Mouse (Mus musculus) gastrocnemius, postnatal 10 days (tissue): Measurements from ENCODE around the gene Asl. TPM values are rescaled to one million over a fixed set of nuclear protein-coding genes. Genes with fewer than 3 reads are reported as not detected.
"Not testable (repeated sequence)": the region's sequence is repeated elsewhere in the genome, so short reads cannot be mapped to it uniquely, and the experiment has no call there.

Source experiments
- DNase-seq: peaks from one replicate; pipeline ENCODE4 v3.0.0; 2021; ENCODE audit warnings: mixed read lengths
- total RNA-seq, 2 experiments: library from RNA; stranded (reverse); gene quantifications; 2 replicates each; pipeline ENCODE4 v1.2.3; 2021

Asl gene
- total RNA-seq, 2 experiments from 2014 or later: 10.2 to 10.3 TPM

DNA sequence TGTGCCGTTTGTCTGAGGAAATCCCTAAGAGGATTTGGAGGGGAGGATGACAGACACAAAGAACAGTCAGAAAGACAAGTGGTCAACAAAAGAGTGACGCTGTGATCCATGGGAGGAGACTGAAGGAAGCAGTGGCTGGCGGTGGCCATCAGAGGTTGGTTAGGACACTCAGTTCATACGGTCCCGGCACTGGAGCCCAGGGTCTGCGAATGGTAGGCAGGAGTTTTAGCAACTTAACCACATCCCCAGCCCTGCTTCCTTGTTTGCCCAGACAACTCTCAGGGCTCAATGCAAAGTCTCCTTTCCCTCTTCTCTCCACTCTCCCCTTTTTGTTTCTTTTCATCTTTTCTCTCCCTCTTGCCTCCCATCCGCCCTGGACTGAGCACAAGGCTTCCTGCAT, 17.1 kb upstream of the Asl start:
- no peak for DNase-seq

DNA sequence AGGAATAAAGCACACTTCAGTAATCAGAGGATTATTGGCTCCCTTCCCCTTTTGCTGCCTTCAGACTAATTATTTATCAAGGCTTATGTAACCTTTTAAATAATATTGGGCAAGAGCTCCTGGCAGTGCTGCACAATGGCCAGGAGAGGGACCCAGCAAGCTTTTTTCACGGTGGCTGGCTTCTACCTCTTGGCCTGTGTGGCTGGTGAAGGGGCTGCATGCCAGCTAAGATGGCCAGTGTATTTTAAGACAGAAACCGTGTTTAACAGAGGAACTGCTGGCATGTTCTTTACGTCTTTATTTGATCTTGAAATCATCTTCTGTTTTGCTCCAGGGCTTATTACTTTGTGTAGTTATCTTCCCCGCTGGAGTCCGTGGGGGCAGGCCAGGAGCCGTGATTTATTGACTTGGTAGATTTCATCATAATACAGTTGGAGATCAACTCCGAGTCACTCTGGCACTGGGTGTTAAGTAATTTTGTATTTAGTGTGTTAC, 15.2 kb upstream of the Asl start:
- DNase-seq: peak; percentile 67

DNA sequence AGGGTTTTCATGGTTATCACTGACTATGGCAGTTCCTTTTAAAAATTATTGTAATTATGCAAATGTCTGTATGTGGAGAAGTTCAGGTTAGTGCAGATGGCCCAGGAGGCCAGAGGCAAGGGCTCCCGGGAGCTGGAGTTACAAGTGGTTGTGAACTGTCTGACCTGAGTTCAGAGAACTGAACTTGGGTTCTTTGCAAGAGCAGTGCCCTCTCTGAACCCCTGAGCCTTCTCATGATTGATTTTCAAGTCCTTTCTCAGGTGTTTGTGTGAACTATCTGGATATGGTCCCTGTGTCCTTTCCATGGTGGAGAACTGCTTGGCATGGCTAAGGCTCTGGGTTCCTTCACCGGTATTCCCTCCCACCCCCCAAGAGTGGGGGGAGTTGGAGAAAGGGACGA, 14.7 kb upstream of the Asl start:
- DNase-seq: no peak

DNA sequence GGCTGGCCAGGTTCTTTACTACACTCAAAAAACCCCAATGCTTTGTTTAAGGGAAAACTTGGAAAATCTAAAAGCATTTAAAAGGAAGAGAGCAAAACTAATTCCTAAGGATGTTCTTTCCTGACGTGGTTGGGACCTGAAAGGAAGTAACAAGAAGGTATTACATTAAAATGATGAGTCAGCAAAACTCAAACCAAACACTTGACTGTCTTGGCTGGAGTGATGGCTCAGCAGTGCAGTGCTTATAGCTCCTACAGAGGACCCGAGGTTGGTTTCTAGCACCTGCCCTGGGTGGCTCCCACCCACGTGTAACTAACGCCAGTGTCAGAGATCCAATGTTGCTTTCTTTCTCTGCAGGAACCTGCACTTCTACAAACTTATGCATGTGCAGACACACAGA, 12.2 kb upstream of the Asl start:
- no peak for DNase-seq

GRCm38 (mm10) chr5:130040797-130041196, 11.8 kb upstream of the Asl start:
- DNase-seq: no peak

DNA sequence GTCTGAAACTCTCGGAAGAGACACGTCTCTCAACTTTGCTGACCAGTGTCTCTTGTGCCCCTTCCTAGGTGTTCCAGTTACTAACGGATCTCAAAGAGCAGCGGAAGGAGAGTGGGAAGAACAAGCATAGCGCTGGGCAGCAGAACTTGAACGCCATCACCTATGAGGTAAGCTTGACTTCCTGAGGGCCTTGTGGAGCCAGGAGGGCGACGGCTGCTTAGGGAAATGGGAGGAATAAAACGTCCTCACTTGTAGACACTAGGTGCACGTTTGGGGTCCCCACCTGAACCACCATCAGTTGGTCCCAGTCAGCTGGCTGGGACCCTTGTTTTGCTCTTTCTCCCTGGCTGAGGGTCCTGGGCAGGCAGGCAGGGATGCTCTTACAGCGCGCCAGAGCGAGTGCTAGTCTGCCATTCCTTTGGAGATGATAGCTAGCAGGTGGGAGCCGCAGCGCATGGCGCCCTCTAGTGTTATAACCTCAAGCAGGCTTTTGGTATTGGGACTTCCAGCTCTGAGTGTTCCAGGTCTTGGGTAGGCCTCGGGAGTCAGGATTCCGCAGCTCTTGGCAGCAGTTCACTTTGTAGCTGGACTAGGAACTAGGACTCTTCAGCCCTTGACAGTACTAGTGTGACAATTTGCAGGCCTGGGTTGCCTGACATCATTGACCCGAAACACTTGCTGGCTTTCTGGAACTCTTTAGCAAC, 8.9 kb upstream of the Asl start:
- DNase-seq: peak; percentile 59

DNA sequence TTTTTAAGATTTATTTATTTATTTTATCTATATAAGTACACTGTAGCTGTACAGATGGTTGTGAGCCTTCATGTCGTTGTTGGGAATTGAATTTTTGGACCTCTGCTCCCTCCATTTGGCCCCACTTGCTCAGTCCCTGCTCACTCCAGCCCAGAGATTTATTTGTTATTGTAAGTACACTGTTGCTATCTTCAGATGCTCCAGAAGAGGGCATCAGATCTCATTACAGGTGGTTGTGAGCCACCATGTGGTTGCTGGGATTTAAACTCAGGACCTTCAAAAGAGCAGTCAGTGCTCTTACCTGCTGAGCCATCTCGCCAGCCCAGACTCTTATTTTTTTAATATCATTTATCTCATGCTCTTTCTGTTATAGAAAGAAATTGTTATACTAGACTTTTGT, 7.3 kb upstream of the Asl start:
- not testable (repeated sequence) for DNase-seq

DNA sequence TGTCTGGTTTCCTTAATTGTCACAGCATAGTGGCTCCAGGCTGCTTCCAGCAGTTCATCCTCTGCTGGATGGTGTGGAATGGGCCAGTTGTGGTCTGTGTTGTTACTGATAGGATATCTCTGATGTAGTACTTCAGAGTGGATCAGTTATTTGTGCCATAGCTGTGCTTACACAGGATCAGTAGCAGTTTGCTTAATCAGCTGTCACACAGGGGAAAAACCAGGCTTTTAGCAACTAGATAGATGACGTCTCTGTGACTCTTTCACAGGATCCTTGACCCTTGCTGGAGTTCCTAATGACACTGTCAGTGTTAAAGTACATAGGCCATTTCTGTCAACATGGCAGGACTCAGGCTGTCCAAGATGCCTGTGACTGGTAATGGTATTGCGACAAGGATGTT, 4.8 kb upstream of the Asl start:
- DNase-seq: no peak

- DNase-seq: no peak
Observed at GRCm38 (mm10) chr5:130031410-130032390, 2.7 kb upstream of the Asl start.

DNA sequence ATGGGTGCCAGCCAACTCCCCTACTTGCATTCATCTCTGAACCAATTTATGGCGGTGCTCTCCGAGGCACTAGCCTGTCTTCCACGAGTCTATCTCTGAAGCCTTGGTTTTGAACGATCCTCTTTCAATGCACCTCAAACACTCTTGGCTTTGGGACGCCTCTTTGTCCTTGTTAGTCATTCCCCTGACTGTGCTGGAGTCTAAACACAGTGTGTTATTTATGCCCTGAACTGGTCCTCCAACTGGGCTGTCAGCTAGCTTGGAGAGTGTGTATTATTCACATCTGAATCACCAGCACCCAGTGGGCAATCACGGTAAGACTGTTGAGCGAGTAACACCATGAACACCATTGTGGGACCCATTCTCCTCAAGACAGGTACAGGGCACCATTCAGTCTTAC, 1.4 kb downstream of the Asl start:
- no peak for DNase-seq

DNA sequence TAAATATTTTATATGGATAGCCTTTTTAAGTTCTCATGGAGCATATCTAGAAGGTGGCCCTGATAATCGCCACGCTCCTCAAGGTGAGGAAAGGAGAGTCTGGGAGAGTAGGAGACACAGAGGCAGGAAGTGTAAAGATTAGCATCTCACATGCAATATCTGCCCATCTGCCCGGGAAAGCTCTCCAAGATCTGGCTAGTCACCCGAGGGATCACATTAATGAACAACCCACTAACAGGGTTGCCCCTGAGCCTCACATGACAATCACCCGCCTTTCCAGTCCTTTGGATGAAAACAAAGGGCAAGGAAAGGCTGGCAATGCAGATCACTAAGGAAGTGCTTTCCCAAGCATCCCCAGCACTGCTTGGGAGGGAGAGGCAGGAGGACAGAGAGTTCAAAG, 1.9 kb downstream of the Asl start:
- no peak for DNase-seq

DNA sequence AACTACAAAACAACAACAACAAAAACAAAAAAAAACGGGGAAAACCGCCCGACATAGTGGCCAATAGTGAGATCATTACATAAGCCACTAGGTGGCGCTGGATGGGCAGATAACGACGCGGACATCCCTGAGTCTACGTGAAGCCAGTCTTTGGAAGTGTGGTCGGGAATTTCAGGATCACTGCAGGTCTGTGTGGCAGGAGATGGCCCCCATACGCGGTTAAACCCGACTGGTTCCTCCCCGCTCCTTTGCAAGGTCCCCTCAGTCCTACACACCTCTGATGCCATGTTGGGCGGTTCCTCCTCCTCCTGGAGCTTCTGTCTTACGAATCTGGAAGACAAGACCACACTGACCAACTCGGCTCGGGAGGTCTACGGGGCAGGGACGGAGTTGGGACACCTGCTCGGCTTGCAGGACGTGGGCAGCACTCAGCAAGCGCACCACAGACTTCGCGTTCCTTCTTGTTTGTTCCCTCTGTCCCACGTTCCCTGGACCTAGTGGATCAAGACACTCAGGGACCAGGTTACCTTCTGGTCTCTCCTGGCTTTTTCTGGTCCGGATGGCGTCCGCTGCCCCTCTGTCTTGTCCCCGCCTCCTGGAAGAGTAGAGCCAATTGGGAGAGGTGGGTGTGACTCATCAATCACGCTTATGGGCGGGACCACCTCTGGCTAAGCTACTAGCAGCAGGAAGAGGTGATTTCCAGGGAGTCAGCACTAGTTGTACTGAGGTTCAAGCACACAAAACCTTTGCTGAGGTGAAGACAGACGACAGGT, 5.1 kb downstream of the Asl start:
- peak; percentile 63 for DNase-seq

DNA sequence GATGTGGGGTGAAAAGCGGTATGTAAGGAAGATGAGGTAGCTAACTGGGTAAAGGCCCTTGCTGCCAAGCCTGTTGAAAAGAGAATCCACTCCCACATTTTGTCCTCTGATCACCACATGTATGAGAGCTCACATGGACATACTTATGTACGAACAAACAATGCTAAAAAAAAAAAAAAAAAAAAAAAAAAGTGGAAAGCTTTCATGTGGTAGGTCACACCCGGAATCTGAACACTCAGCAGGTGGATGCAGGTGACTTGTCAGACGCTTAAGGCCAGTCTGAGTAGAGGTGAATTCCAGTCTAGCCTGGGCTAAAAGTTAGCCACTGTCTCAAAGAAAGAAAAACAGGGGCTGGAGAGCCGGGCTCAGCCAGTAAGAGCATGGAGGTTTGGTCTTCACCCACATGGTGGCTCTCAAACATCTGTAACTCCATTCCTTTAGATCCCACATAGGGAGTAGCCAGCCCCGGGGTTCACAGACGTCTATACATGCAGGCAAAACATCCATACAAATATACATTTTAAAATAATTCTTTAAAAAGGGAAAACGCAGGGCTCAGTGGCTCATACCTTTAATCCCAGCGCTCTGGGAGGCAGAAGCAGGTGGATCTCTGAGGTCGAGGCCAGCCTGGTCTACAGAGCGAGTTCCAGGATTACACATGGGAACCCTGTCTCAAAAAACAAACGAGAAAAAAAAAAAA, 5.8 kb downstream of the Asl start:
- DNase-seq: no peak

- no peak for DNase-seq
Observed at GRCm38 (mm10) chr5:130022366-130022765, 6.7 kb downstream of the Asl start.

DNA sequence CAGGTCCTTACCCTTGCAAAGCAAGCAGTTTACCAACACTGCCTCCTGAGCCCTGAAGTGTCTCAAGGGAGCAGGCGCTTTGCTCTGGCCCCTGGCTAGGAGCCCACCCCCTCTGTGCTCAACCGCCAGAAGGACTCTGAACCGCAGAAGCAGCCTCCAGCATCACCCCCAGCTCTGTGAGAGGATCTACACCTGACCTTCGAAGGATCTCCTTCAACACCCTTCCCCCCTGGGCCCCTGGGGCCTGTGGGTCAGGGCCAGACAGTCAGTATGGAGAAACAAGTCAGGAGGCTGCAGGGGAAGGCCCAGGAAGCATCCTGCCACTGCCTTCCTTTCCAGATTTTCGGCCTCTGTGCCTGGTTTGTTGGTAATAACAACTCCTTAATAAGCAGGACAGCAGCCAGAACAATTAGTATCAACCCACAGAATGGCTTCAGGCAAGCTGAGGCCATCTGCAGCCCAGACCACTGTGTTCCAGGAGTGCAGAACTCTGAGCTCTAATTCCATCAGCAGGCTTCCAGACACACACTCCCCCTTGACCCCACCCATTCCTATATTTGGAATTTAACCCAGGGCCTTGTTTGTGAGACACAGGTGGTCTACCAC, 7.6 kb downstream of the Asl start:
- DNase-seq: no peak

DNA sequence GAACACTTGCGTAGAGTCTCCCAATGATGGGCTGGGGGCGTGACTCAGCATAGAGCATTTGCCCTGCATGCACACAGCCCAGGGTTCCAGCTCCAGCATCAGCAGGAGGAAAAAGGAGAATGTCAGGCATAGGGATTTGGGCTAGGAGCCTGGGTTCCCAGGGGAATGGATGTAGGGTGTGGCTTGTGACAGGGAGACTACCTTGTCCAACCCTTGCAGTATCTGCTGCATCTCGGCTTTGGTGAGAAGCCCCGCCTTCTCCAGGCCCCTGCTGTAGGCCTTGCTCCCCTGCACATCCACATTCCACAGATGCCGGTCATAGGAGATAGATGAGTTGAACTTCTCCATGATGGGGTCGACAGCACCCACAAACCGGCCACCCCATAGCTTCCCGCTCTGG, 9.6 kb downstream of the Asl start:
- no peak for DNase-seq

GRCm38 (mm10) chr5:130015104-130015503, 13.9 kb downstream of the Asl start:
- DNase-seq: no peak

GRCm38 (mm10) chr5:130010961-130011360, 18.1 kb downstream of the Asl start:
- no peak for DNase-seq

DNA sequence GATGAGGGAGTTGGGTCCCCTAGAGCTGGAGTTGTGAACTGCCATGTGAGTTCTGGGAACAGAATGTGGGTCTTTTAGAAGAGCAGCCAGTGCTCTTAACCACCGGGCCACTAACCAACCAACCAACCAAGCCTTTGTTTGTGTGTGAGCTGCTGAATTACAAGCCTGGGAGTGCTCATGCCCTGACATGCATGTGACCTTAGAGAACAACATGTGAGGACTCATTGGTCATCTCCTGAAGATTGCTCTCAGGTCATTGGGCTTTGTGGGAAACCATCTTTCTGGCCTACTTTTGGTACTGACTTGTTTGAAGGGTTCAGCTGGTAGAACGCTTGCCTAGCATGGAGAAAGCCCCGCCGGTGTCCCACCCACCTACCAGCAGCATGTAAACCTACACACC, 19.3 kb downstream of the Asl start:
- no peak for DNase-seq

DNA sequence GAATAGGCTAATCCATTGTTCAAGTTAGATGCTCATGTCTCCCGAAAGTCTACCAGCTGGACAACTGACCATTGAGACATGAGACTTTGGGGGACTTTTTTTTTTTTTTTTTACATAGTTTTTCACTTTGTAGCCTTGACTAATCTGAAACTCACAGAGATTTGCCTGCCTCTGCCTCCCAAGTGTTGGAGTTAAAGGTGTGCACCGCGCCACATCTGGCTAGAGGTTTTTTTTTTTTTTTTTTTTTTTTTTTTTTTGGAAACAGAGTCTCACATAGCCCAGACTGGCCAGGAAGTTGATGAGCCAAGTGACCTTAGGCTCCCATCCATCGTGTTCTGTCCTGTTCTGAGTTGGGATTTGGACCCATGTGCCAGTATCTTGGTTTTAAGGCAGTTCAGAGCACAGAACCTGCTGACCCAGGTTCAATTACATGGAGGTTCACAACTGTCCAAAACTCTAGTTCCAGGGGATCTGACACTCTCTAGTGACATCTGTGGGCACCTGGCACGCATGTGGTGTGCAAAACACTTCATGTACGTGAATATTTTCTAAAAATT, 20.9 kb downstream of the Asl start:
- no peak for DNase-seq

DNA sequence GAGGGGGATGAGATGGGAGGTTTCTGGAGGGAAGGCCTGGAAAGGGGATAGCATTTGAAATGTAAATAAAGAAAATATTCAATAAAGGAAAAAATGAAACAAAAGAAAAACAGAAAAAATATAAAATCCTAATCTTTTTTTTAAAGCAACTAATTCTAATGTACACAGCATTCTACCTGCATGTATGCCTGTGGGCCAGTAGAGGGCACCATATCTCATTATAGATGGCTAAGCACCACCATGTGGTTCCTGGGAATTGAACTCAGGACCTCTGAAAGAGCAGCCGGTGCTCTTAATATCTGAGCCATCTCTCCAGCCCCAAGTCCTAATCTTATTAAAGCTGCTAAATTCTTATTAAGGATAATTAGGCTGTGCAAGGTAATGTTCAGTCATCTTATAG, 21.7 kb downstream of the Asl start:
- DNase-seq: no peak
